Mouse (Mus musculus) inflammation-experienced regulatory T-cells, adult 6 months (primary cell): ENCODE data around the gene Tead3. TPM values are rescaled to one million over a fixed set of nuclear protein-coding genes. Genes with fewer than 3 reads are reported as not detected.

ENCODE experiments used
- ATAC-seq: one replicate; pipeline ENCODE4 v1.8.0; 2017
- polyA plus RNA-seq, 3 experiments: library from polyadenylated mRNA; unstranded; fragments of 100-300 nt; shearing (Covaris generic); gene quantifications; one replicate each; pipeline ENCODE4 v1.2.1; 2017

The Tead3 gene
- not detected for polyA plus RNA-seq

GRCm38 (mm10) chr17:28350466-28351352, at the start of gene Tead3:
TSS of gene Tead3 (minus strand) at chr17:28350817.
- peak; percentile 32 for ATAC-seq

DNA sequence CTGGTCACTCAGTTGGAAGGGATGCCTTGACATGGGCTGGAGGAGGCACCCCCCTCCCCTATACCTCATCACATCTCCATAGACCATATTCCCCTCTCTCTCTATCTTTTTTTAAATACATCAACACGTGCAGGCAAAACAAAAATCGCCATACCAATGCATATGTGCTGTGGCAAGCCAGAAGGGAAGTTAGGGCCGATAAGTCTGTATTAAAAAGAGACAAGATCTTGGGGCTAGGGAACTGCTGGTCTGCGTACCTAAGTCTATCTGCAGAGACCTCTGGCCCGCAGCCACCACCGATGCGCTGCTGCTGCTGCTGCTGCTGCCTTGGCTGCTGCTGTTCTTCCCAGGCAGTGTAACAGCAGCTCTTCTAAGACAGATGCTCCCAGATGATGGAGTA, 44.4 kb upstream of the Tead3 start:
- ATAC-seq = no peak

- ATAC-seq = no peak
These were observed 43.6 kb upstream of the Tead3 start for GRCm38 (mm10) chr17:28394051-28394765.

DNA sequence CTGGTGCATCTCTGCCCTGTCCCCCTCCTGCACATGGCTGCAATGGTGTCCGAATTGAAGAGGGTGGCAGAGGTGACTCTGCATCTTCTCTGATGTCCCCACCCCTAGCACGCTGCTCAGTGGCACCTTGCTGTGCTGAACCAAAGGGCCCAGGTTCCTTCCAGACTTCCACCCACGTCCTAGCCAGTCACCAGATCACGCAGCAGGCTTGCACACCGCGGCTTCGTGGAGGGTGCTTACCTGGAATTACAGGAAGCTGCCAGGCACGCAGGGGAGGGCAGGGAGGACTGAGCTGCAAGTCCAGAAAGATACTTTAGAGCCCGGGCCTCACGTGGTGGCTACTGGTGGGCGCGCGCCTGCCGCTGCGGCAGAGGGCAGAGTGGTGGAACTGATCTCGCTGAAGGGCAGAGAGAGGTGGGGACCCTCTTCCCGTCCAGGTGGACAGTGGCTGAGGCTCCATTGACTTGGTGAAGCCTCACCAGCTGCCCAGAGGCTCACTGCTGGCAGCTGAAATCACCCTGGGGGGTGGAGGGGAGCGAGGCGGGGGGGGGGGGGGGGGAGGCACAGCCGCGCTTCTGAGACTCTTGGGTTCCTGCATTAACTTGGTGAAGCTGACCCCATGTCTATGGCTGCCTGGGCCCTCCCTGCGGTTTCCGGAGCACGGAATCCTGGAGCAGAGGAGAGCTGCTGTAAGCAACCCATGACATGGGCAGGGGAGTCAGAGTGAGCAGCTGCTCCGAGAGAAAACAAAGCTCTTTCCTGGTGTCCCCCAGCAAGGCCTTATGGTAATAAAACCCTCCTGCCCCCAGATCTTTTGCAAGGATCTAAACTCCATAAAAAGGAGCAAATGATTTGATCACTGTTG, 41.2 kb upstream of the Tead3 start:
- ATAC-seq = no peak

GRCm38 (mm10) chr17:28388534-28388933, 37.9 kb upstream of the Tead3 start:
- no peak for ATAC-seq

DNA sequence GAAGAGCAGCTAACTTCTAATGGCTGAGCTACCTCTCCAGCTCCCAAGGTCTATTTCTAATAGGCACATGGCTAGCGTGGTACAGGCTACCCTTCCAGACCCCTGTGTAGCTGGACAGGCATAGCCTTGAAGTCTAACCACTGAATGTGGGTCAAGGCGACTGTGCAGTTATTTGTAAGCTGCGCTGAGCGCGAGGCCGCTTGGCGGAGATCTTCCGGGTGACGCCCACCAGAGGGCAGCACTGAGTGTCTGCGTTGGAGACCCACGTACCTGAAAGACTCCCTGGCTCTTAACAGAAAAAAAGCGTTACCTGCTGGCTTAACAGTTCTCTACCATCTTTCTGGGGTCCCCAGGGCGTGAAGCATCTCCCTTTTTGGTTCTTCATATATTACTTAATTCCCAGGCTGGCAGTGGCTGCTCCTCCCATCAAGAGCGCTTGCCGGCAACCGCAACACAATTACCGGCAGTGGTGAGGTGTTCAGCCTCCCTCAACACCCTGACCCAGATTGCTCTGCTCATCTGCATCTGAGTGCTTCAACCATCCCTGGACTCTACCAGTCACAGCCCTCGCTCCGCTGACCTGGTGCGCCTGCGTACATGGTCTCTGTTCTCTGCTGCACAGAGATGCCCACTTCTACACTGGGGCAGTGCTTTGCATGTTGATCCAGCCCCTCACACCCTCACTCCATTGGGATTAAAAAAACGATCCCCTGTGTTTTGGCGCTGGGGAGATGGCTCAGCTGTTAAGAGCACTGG, 35.7 kb upstream of the Tead3 start:
- no peak for ATAC-seq

GRCm38 (mm10) chr17:28384298-28384697, 33.7 kb upstream of the Tead3 start:
- ATAC-seq = no peak

DNA sequence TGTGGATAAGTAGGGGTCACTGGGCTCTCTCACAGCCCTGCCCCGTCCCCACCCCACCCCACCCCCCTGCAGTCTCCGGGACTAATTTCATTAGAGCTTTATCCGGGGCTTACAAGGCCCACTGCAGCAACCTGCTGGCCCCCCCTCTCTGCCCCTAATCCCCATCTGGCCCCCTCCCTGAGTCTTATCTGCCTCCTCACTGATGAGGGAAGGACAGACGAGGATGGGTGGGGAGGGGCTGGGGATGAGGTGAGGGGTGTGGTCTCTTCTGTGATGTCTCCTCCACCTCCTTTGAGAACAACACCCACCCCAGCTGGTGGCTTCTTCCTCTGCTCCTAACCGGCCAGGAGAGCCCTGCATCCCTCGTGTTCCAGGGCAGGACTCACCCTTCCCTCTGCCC, 29.6 kb upstream of the Tead3 start:
- ATAC-seq = no peak

GRCm38 (mm10) chr17:28375592-28376061, 25.0 kb upstream of the Tead3 start:
- ATAC-seq = peak; percentile 54

- ATAC-seq = no peak
These were observed 23.9 kb upstream of the Tead3 start for GRCm38 (mm10) chr17:28374494-28374893.

GRCm38 (mm10) chr17:28373821-28374220, 23.2 kb upstream of the Tead3 start:
- peak; percentile 48 for ATAC-seq

- ATAC-seq = no peak
These were observed 21.3 kb upstream of the Tead3 start for GRCm38 (mm10) chr17:28371941-28372340.

DNA sequence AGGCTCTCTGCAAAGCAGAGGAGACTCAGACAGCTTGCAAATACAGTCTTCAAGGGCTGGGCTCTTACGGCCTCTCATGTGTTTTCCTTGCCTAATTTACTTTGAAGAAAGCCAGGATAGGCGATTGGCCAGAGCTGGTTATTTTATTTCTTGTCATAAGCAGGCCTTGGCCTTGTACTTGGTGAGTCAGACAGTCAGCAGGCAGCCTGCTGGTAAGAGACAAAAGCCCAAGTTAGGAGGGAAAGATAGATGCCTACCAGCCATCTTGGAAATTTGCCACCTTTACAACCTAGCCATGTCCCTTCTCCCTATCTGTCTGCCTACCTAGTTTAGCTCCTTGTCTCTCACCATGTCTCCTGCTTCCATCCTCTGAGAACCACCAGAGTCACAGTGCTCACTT, 20.7 kb upstream of the Tead3 start:
- ATAC-seq = no peak

DNA sequence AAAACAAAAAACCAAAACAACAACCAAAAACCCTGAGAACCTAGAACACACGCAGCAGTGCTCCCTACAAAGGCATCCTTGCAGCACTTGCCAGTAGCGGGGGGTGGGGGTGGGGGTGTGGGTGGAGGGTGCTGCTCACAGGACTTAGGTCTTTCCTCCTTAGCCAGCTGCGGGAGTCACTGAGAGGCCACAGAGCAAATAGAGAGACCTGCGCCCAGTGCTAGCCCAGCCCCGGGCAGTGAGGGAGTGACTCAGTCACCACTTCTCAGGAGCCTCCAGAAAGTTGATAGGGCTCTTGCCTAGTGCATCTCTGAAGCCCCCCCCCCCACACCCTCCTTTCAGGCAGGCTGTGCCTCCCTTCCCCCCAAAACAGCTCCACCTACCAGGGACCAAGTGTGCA, 18.4 kb upstream of the Tead3 start:
- ATAC-seq = no peak

- no peak for ATAC-seq
These were observed 17.8 kb upstream of the Tead3 start for GRCm38 (mm10) chr17:28368449-28368848.

GRCm38 (mm10) chr17:28365122-28365521, 14.5 kb upstream of the Tead3 start, which contains the start of gene Tulp1:
TSS of gene Tulp1 (minus strand) at chr17:28365222.
- no peak for ATAC-seq

DNA sequence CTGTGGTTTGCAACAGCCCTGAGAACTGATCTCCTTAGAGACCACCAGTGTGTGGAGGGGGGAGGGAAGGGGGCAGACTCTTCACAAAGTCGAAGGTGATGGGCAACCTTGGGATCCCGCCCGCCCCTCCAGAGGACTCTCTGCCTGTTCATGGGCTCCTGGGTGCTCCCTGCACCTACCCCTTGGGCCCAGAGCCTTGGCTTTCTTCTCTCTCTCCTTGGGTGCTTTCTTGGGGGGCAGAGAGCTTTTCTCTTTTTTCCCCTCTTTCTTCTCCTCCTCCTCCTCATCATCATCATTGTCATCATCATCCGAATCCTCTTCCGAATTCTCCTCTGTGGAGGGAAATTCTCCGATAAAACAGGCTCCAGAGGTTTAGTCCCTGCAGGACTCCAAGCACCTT, 12.9 kb upstream of the Tead3 start:
- ATAC-seq = no peak

- ATAC-seq = no peak
These were observed 12.2 kb upstream of the Tead3 start for GRCm38 (mm10) chr17:28362653-28363292.

GRCm38 (mm10) chr17:28361921-28362652, 11.5 kb upstream of the Tead3 start:
- no peak for ATAC-seq

- no peak for ATAC-seq
These were observed 10.1 kb upstream of the Tead3 start for GRCm38 (mm10) chr17:28360531-28361277.
